Mouse (Mus musculus): ENCODE data around the gene Rusc2.

DNA sequence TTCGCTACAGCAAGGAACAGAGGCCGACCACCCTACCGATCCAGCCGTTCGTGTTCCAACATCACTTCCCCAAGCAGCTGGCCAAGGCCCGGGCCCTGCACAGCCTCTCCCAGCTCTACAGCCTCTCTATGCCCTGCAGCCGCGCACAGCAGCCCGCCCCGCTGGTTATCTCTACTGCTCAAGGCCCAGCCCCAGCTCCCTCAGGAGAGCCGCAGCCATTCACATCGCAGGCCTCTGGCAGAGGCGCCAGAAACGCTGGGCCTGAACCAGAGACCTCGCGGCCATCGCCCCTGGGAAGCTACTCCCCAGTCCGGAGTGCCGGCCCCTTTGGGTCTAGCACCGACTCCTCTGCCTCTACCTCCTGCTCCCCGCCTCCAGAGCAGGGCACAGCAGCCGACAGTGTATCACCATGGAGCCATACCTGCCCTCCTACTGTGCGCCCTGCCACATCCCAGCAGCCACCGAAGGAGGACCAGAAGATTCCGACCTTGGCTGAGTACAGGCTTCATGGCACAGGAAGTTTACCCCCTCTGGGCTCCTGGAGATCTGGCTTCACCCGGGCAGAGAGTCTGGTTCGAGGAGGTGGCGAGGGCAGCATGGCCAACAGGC is 40.0 kb downstream of the Rusc2 start:
- TF ChIP-seq CTCF (conservative IDR thresholded peaks at IDR 0.05; ENCODE audit: low read length) (no peak), NANOG (IDR thresholded peaks at IDR 0.05; ENCODE audit: borderline replicate concordance, low read length) (no peak), POU5F1 (IDR thresholded peaks at IDR 0.05; ENCODE audit: borderline replicate concordance, low read length) (no peak)
